Mouse (Mus musculus): ENCODE results near the gene Clns1a. TPM values are rescaled to one million over a fixed set of nuclear protein-coding genes. Genes with fewer than 3 reads are reported as not detected.

The Clns1a gene
- polyA plus RNA-seq, 1 experiment from 2014 or later = 65.2 TPM

DNA sequence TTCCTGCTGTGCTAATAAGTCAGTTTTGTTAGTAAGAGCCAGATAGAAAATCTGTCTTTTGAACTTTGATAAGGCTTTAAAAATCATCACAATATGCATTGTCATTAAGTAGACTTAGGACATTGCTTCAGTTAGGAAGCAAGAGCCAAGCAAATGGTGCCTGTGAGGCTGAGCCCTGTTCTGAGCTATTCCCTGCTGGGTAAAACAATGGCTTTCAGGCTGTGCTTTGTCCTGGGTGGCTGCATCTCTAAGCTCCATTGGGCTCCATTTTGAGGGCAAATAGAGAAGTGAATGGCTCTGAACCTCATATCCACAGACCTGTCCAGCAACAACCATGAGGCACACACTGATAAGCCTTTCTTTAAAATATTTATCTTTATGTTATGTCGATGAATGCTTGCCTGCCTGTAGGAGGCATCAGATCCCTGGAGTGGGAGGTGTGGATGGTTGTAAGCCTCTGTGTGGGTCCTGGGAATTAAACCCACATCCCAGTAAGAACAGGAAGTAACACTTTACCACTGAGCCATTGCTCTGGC is 45.4 kb downstream of the Clns1a start:
- Histone ChIP-seq H3K27me3 (replicated peaks; ENCODE audit: control insufficient read depth, insufficient read depth, low read length) (no peaks in the 10 kb centered on the region), H3K9me3 (ENCODE audit: control insufficient read depth) (no peaks in the 10 kb centered on the region), H3K27ac (ENCODE audit: low read depth, low read length) (peak overlapping the region; percentile 84), H3K9ac (ENCODE audit: low read depth, low read length) (no peak overlapping the region), H3K4me3 (ENCODE audit: low read depth, low read length) (no peak overlapping the region), H3K4me1 (replicated peaks; ENCODE audit: control insufficient read depth, insufficient read depth, low read length) (no peaks in the 10 kb centered on the region), H3K36me3 (ENCODE audit: control insufficient read depth, insufficient read depth) (no peaks in the 10 kb centered on the region), H3K4me2 (replicated peaks; ENCODE audit: low read depth) (no peak overlapping the region)
- ATAC-seq = no peak
- 13% methylated on average over 1 of the region's 1 CpGs for WGBS
- peak; percentile 20; the same call in 1 of the 2 replicates for TF ChIP-seq CTCF (IDR thresholded peaks at IDR 0.05; ENCODE audit: low read depth)

DNA sequence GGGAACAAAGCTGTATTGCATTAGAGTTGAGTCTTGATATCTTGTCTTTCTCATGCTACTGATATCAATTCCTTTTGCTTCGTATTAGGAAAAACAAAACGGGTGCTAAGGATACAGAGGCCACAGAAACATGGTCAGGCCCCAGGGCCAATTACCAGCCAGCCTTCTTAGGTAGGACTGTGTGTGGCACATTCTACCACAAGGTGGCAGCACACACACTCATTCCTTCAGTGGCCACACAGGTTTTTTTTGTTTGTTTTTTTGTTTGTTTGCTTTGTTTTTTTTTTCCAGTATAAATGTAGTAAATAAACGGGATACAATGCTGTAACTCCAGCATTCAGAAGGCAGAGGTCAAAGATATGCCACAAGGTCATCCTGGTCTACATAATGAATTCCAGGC is 48.9 kb downstream of the Clns1a start:
- Histone ChIP-seq H3K27ac (ENCODE audit: low read depth, low read length) (no peak overlapping the region), H3K36me3 (ENCODE audit: control insufficient read depth, insufficient read depth) (no peaks in the 10 kb centered on the region), H3K4me3 (ENCODE audit: low read depth, low read length) (no peak overlapping the region), H3K4me1 (replicated peaks; ENCODE audit: control insufficient read depth, insufficient read depth, low read length) (no peaks in the 10 kb centered on the region), H3K9ac (ENCODE audit: low read depth, low read length) (no peak overlapping the region), H3K9me3 (ENCODE audit: control insufficient read depth) (no peaks in the 10 kb centered on the region), H3K27me3 (replicated peaks; ENCODE audit: control insufficient read depth, insufficient read depth, low read length) (no peaks in the 10 kb centered on the region), H3K4me2 (replicated peaks; ENCODE audit: low read depth) (no peak overlapping the region)
- 16% methylated on average over 3 of the region's 3 CpGs for whole genome bisulfite sequencing
- peak; percentile 86 for TF ChIP-seq CTCF (IDR thresholded peaks at IDR 0.05; ENCODE audit: low read depth)
- no peak for ATAC-seq

DNA sequence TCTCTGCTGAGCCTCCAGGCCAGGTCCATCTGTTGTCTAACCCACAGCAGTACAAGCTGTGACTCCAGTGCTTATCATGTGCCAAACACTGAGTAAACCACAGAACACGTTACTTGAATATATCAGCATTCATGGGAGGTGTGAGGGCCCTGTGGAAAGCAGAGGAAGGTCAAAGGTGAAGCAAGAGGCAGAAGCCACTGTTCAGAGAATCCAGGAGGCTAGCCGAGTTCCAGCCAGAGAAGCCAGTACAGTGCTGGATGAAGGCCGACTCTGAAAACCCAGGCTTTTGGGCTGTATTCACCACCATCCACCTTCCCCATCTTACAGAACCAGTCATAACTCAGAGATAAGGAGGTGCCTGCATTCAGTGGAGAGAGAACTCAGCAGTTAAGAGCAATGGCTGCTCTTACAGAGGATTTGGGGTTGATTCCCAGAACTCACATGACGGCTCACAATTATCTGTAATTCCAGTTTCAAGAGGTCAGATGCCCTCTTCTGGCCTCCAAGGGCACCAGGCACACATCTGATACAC is 50.8 kb downstream of the Clns1a start:
- 70% methylated on average over 4 of the region's 4 CpGs for WGBS
- no peak for ATAC-seq
- Histone ChIP-seq H3K4me3 (ENCODE audit: low read depth, low read length) (no peak overlapping the region), H3K27ac (ENCODE audit: low read depth, low read length) (no peak overlapping the region), H3K9me3 (ENCODE audit: control insufficient read depth) (no peaks in the 10 kb centered on the region), H3K9ac (ENCODE audit: low read depth, low read length) (no peak overlapping the region), H3K4me2 (replicated peaks; ENCODE audit: low read depth) (no peak overlapping the region), H3K4me1 (replicated peaks; ENCODE audit: control insufficient read depth, insufficient read depth, low read length) (no peaks in the 10 kb centered on the region), H3K27me3 (replicated peaks; ENCODE audit: control insufficient read depth, insufficient read depth, low read length) (no peaks in the 10 kb centered on the region), H3K36me3 (ENCODE audit: control insufficient read depth, insufficient read depth) (no peaks in the 10 kb centered on the region)
- no peak for TF ChIP-seq CTCF (IDR thresholded peaks at IDR 0.05; ENCODE audit: low read depth)

DNA sequence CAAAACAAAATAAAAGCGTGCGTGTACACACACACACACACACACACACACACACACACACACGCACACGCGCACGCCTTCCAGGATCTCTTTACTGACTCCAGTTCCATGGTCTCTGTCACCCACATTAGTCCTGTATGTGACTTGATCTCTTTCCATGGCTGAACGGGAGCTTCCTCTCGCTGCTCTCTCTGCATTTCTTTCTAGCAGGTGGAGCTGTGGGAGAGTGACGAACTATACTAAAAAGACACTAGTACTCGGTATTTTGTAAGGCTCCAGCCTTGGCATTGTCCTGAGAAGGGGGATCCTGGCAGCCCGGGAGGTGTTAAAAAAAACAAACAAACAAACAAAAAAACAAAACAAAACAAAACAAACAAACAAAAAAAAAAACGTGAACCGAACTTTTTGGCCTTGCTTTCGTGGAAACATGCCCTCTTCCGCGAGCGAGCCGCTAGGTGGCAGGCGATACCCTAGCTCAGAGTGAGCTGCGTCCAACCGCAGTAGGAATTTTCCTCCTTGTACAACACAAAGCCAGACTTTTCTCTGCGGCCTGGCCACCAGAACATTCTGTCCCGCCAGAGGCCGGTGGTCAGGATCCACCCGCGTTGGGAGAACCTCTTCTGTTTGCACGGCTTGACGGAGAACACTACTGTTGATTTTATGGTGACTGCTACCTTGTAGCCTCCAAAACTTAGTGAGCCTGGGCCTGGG is 51.5 kb downstream of the Clns1a start:
- TF ChIP-seq CTCF (IDR thresholded peaks at IDR 0.05; ENCODE audit: low read depth) = peak; percentile 97
- no peaks in the 10 kb centered on the region for H3K9me3 ChIP-seq (ENCODE audit: control insufficient read depth)
- 25% methylated on average over 28 of the region's 28 CpGs for WGBS
- H3K27me3 ChIP-seq (replicated peaks; ENCODE audit: control insufficient read depth, insufficient read depth, low read length) = no peaks in the 10 kb centered on the region
- H3K4me1 ChIP-seq (replicated peaks; ENCODE audit: control insufficient read depth, insufficient read depth, low read length) = no peaks in the 10 kb centered on the region
- H3K4me2 ChIP-seq (replicated peaks; ENCODE audit: low read depth) = peak overlapping the region; percentile 60
- ATAC-seq = peak; percentile 66
- no peak overlapping the region for H3K4me3 ChIP-seq (ENCODE audit: low read depth, low read length)
- no peak overlapping the region for H3K9ac ChIP-seq (ENCODE audit: low read depth, low read length)
- peak overlapping the region; percentile 68; the same call in 1 of the 2 replicates for H3K27ac ChIP-seq (ENCODE audit: low read depth, low read length)
- H3K36me3 ChIP-seq (ENCODE audit: control insufficient read depth, insufficient read depth) = no peaks in the 10 kb centered on the region

DNA sequence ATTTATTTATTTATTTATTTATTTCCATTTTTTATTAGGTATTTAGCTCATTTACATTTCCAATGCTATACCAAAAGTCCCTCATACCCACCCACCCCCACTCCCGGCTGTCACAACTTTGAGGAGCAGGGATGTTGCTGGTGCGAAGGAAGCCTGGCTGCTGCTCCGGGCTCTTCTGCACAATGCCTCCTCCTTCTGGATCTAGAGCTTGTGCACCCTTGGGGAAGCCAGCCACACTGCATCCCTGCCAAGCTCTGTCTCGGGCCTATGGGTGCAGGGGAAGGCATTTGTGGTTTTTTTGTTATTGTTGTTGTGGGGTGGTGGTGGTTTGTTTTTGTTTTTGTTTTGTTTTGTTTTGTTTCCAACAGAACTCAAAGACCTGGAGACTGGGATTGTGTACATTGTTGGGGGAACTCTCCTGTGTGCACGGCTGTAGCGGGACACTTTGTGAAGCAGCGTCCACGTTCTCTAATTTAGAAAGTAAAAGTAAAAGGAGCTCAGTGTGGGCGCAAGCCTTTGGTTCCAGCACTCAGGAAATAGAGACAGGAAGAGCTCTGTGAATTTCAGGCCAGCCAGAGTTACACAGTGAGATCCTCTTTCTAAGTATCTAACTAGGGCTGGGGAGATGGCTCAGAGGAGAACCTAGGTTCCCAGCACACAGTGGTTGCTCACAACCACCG is 52.2 kb downstream of the Clns1a start:
- peak overlapping the region; percentile 21 for H3K4me3 ChIP-seq (ENCODE audit: low read depth, low read length)
- peak overlapping the region; percentile 50 for H3K9ac ChIP-seq (ENCODE audit: low read depth, low read length)
- H3K27ac ChIP-seq (ENCODE audit: low read depth, low read length) = peak overlapping the region; percentile 68

More for the DNA sequence above, 52.2 kb downstream of the Clns1a start:
- H3K36me3 ChIP-seq (ENCODE audit: control insufficient read depth, insufficient read depth) = no peaks in the 10 kb centered on the region
- no peaks in the 10 kb centered on the region for H3K27me3 ChIP-seq (replicated peaks; ENCODE audit: control insufficient read depth, insufficient read depth, low read length)
- no peak for TF ChIP-seq CTCF (IDR thresholded peaks at IDR 0.05; ENCODE audit: low read depth)
- peak; percentile 54 for ATAC-seq
- peak overlapping the region; percentile 60 for H3K4me2 ChIP-seq (replicated peaks; ENCODE audit: low read depth)
- WGBS = 46% methylated on average over 10 of the region's 10 CpGs
- no peaks in the 10 kb centered on the region for H3K9me3 ChIP-seq (ENCODE audit: control insufficient read depth)
- no peaks in the 10 kb centered on the region for H3K4me1 ChIP-seq (replicated peaks; ENCODE audit: control insufficient read depth, insufficient read depth, low read length)
